Mouse (Mus musculus): ENCODE measurements around the gene Gxylt1. TPM values are rescaled to one million over a fixed set of nuclear protein-coding genes. Genes with fewer than 3 reads are reported as not detected.

Gene Gxylt1
- total and polyA plus RNA-seq, 2 experiments from 2014 or later, result 3.1 to 4.0 TPM

DNA sequence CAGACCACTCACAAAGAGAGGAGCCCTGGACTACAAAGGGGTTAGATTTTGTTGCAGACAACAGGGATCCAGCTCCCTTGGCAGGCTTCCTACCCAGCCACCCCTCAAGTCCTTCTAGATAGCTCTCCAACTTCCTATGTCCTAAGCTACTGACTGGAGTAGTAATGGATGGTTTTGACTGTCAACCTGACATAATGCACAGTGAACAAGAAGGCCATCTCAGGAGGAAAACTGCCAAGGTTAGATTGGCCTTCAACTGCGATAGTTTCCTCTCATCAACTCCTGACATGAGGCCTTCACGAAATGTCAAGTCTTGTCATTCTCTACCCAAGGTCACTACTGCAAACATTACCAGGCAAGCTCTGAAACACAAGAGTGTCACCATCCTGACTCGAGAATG, 10.8 kb downstream of the Gxylt1 start:
- no peak for ATAC-seq
- Histone ChIP-seq H3K9me3 (ENCODE audit: low read length) (no peaks in the 10 kb centered on the region), H3K27ac (no peak overlapping the region), H3K36me3 (ENCODE audit: insufficient read depth, low read length) (no peaks in the 10 kb centered on the region), H3K4me2 (ENCODE audit: low read depth, low read length) (no peak overlapping the region), H3K27me3 (ENCODE audit: insufficient read depth, low read length) (no peaks in the 10 kb centered on the region), H3K4me3 (ENCODE audit: low read length) (no peak overlapping the region), H3K9ac (replicated peaks; ENCODE audit: low read length) (no peak overlapping the region), H3K4me1 (ENCODE audit: insufficient read depth, low read length) (0 out of 2 replicates have a peak, but pooled peaks cover 5% of the 10 kb centered on the region)
- WGBS, result 76% methylated on average over 3 of the region's 3 CpGs
- no peak for DNase-seq (ENCODE audit: low spot score)
- TF ChIP-seq CTCF (IDR thresholded peaks at IDR 0.05; ENCODE audit: low read depth), result no peak

DNA sequence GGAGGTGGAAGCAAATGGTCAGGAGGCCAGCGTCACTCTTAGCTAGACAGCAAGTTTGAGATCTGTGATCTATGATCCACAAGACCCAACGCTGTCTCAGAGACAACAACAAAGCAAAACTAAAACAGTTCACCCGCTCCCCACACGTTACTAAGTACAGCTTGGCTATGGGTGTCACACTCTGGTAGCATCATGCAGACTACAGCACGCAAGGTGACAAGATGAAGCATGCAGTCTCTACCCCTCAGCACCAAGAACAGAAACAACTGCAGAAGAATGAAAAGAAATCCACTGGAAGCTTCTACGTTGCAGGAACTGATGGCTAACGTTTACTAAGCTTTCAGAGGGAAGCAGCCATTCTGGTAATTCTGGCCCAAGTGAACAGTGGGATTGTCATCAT, 11.4 kb downstream of the Gxylt1 start:
- no peak for DNase-seq (ENCODE audit: low spot score)

DNA sequence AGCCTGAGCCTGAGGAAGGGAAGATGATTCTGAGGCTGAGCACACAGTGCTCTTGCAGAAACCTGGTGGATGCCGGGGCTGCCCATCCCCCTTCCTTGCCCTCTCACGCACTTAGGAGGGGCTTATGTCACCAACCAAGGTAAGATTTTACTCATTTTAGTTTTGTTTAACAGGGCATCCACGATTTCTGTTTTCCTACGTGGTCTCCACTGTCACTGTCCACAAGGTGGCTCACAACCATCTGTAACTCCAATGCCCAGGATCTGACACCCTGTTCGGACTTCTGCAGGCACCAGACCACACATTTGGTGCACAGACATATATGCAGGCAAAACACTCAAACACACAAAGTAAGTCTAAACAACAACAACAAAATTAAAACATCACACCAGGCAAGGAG, 12.2 kb downstream of the Gxylt1 start:
- WGBS, result 61% methylated on average over 5 of the region's 5 CpGs
- DNase-seq (ENCODE audit: low spot score) (peak; percentile 52), ATAC-seq (no peak)
- no peak overlapping the region for H3K27ac ChIP-seq
- H3K4me1 ChIP-seq (ENCODE audit: insufficient read depth, low read length), result 0 out of 2 replicates have a peak, but pooled peaks cover 5% of the 10 kb centered on the region
- H3K4me2 ChIP-seq (ENCODE audit: low read depth, low read length), result no peak overlapping the region
- H3K4me3 ChIP-seq (ENCODE audit: low read length), result no peak overlapping the region
- no peaks in the 10 kb centered on the region for H3K9me3 ChIP-seq (ENCODE audit: low read length)
- H3K9ac ChIP-seq (replicated peaks; ENCODE audit: low read length), result no peak overlapping the region
- peak; percentile 72 for TF ChIP-seq CTCF (IDR thresholded peaks at IDR 0.05; ENCODE audit: low read depth)
- no peaks in the 10 kb centered on the region for H3K27me3 ChIP-seq (ENCODE audit: insufficient read depth, low read length)
- no peaks in the 10 kb centered on the region for H3K36me3 ChIP-seq (ENCODE audit: insufficient read depth, low read length)

More for the DNA sequence above, 11.4 kb downstream of the Gxylt1 start:
- Histone ChIP-seq H3K9me3 (ENCODE audit: low read length) (no peaks in the 10 kb centered on the region), H3K36me3 (ENCODE audit: insufficient read depth, low read length) (no peaks in the 10 kb centered on the region), H3K4me2 (ENCODE audit: low read depth, low read length) (no peak overlapping the region), H3K9ac (replicated peaks; ENCODE audit: low read length) (0 out of 2 replicates have a peak overlapping the region, but pooled peaks have one; percentile 17), H3K4me1 (ENCODE audit: insufficient read depth, low read length) (0 out of 2 replicates have a peak, but pooled peaks cover 5% of the 10 kb centered on the region), H3K4me3 (ENCODE audit: low read length) (no peak overlapping the region), H3K27me3 (ENCODE audit: insufficient read depth, low read length) (no peaks in the 10 kb centered on the region), H3K27ac (no peak overlapping the region)
- TF ChIP-seq CTCF (IDR thresholded peaks at IDR 0.05; ENCODE audit: low read depth), result no peak
- 87% methylated on average over 7 of the region's 7 CpGs for WGBS
- ATAC-seq, result no peak

DNA sequence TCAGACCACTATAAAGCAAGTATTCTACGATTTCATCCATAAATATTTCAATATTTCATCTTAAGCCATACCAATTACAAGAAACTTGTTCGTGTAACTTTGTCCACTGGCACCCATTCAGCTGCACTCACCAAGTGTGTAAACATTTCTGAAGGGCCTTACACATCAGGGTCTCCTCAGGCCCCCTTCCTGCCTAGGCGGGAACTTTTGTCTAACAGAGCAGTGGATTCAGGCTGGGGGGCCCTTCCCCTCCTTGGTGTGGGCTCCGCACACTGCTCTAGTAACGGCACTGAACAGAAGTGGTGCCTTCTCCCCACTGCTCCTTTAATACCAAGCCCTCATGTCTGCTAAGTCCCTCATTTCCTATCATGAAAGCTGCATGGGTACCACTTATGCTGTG, 12.7 kb downstream of the Gxylt1 start:
- 0 out of 2 replicates have a peak, but pooled peaks cover 5% of the 10 kb centered on the region for H3K4me1 ChIP-seq (ENCODE audit: insufficient read depth, low read length)
- no peak overlapping the region for H3K4me2 ChIP-seq (ENCODE audit: low read depth, low read length)
- no peak overlapping the region for H3K4me3 ChIP-seq (ENCODE audit: low read length)
- no peak for ATAC-seq
- no peak for DNase-seq (ENCODE audit: low spot score)
- no peak overlapping the region for H3K9ac ChIP-seq (replicated peaks; ENCODE audit: low read length)
- TF ChIP-seq CTCF (IDR thresholded peaks at IDR 0.05; ENCODE audit: low read depth), result no peak
- H3K27me3 ChIP-seq (ENCODE audit: insufficient read depth, low read length), result no peaks in the 10 kb centered on the region
- H3K36me3 ChIP-seq (ENCODE audit: insufficient read depth, low read length), result 0 out of 2 replicates have a peak, but pooled peaks cover under 1% of the 10 kb centered on the region
- no peak overlapping the region for H3K27ac ChIP-seq
- H3K9me3 ChIP-seq (ENCODE audit: low read length), result no peaks in the 10 kb centered on the region
- 88% methylated on average over 5 of the region's 5 CpGs for WGBS

DNA sequence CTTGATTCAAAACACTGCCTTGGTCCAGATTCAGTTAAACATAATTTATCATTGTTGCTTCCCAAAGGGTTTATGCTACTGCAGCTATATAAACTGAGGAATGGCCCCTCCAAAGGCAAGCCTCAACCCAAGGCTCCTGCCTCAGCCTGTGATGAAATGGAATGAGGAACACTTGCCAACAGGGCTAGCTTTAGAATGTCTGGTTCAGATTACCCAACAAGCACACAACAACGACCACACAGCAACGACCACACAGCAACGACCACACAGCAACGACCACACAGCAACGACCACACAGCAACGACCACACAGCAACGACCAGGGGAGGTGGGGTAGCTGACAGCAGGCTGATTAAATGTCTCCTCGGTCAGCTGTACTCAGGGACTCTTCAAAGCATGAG, 15.0 kb downstream of the Gxylt1 start:
- Histone ChIP-seq H3K4me1 (ENCODE audit: insufficient read depth, low read length) (no peaks in the 10 kb centered on the region), H3K4me3 (ENCODE audit: low read length) (no peak overlapping the region), H3K9ac (replicated peaks; ENCODE audit: low read length) (no peak overlapping the region), H3K36me3 (ENCODE audit: insufficient read depth, low read length) (peaks cover 11% of the 10 kb centered on the region; the same call in 1 of the 2 replicates), H3K27ac (no peak overlapping the region), H3K9me3 (ENCODE audit: low read length) (no peaks in the 10 kb centered on the region), H3K27me3 (ENCODE audit: insufficient read depth, low read length) (no peaks in the 10 kb centered on the region), H3K4me2 (ENCODE audit: low read depth, low read length) (no peak overlapping the region)
- no peak for TF ChIP-seq CTCF (IDR thresholded peaks at IDR 0.05; ENCODE audit: low read depth)
- DNase-seq (ENCODE audit: low spot score) (no peak), ATAC-seq (no peak)
- 59% methylated on average over 8 of the region's 8 CpGs for whole genome bisulfite sequencing

DNA sequence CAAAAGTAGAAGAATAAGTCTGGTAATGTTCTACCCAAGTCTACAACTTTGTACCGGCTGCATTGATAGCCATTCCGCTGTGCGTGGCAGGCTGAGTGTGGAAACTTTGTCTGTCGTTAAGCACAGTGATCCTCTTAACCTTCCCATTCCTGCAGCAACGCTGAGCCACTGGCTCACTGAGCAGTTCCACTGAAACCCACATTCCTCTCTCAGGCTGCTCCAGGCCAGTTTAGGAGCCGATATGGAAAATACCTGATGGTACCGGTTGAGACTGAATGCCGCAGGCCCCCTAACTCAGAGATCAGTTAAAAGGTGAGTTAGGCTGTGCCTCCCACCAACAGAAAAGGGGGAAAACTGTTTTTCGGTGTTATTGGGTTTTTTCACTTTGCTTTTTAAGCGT, 19.7 kb downstream of the Gxylt1 start:
- ATAC-seq (no peak), DNase-seq (ENCODE audit: low spot score) (no peak)
- 90% methylated on average over 10 of the region's 10 CpGs for WGBS
- no peak for TF ChIP-seq CTCF (IDR thresholded peaks at IDR 0.05; ENCODE audit: low read depth)
- Histone ChIP-seq H3K27ac (no peak overlapping the region), H3K4me3 (ENCODE audit: low read length) (no peak overlapping the region), H3K27me3 (ENCODE audit: insufficient read depth, low read length) (no peaks in the 10 kb centered on the region), H3K4me2 (ENCODE audit: low read depth, low read length) (no peak overlapping the region), H3K4me1 (ENCODE audit: insufficient read depth, low read length) (no peaks in the 10 kb centered on the region), H3K36me3 (ENCODE audit: insufficient read depth, low read length) (peaks cover 17% of the 10 kb centered on the region; the same call in 1 of the 2 replicates), H3K9me3 (ENCODE audit: low read length) (no peaks in the 10 kb centered on the region), H3K9ac (replicated peaks; ENCODE audit: low read length) (no peak overlapping the region)

DNA sequence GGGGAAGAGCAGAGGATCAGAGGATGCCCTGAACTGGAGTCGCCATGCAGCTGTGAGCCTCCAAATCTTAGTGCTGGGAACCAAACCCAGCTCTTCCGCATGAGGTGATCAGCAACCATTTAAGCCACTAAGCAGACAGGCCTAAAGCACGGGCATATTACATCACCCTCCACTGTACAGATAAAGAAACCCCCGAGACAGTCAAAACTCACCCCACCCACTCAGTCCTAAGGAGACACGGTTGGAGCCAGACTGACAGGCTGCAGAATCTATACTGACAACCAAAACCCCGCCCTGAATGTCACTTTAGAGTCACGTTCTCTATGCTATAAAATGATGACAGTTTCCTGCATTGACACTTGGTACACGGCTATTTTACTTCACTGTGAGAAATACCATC, 21.8 kb downstream of the Gxylt1 start:
- 87% methylated on average over 8 of the region's 8 CpGs for WGBS
- DNase-seq (ENCODE audit: low spot score) (no peak), ATAC-seq (no peak)
- Histone ChIP-seq H3K27me3 (ENCODE audit: insufficient read depth, low read length) (no peaks in the 10 kb centered on the region), H3K4me1 (ENCODE audit: insufficient read depth, low read length) (no peaks in the 10 kb centered on the region), H3K9me3 (ENCODE audit: low read length) (no peaks in the 10 kb centered on the region), H3K4me3 (ENCODE audit: low read length) (no peak overlapping the region), H3K4me2 (ENCODE audit: low read depth, low read length) (no peak overlapping the region), H3K9ac (replicated peaks; ENCODE audit: low read length) (no peak overlapping the region), H3K36me3 (ENCODE audit: insufficient read depth, low read length) (peaks cover 17% of the 10 kb centered on the region; the same call in 1 of the 2 replicates), H3K27ac (no peak overlapping the region)
- TF ChIP-seq CTCF (IDR thresholded peaks at IDR 0.05; ENCODE audit: low read depth), result no peak
